20 mouse cellular contexts compared by ENCODE assay signal in genomic region chr6:85839982-85840381, GRCm38 (mm10). TPM values are rescaled to one million over a fixed set of nuclear protein-coding genes. Genes with fewer than 3 reads are reported as not detected.
DNase-seq lines count a peak whose midpoint lies in the region; ATAC-seq lines count a peak whose summit lies in the region.
"Had no signal": no experiment of that assay in that cellular context is flagged by ENCODE, and none has a peak within 500 bp of the region (broad histone marks: within the 10 kb centered on the region; RNA-seq: fewer than 3 reads in every experiment).

No protein-coding gene starts in this region.

- H3K27me3 ChIP-seq in hindbrain, embryonic 14.5 days (ENCODE audit: control insufficient read depth, insufficient read depth, low read length), result no peaks in the 10 kb centered on the region
- H3K27me3 ChIP-seq in hindbrain, embryonic 13.5 days, result no peaks in the 10 kb centered on the region
- H3K27me3 ChIP-seq: embryonic facial prominence, embryonic 13.5 days; stomach, embryonic 15.5 days had no signal

- intact Hi-C loops in left cerebral cortex, postnatal 10 days (cut with DNase I), result no loop called here

- H3K36me3 ChIP-seq in hindbrain, embryonic 14.5 days (replicated peaks; ENCODE audit: control insufficient read depth, insufficient read depth), result no peaks in the 10 kb centered on the region
- H3K36me3 ChIP-seq in hindbrain, embryonic 13.5 days, result no peaks in the 10 kb centered on the region
- H3K36me3 ChIP-seq: embryonic facial prominence, embryonic 13.5 days; stomach, embryonic 15.5 days had no signal

- ATAC-seq in hindbrain, embryonic 14.5 days (ENCODE audit: low FRiP score), result no peak
- ATAC-seq in hindbrain, embryonic 13.5 days (ENCODE audit: low FRiP score), result no peak

- H3K27ac ChIP-seq in hindbrain, embryonic 14.5 days, result no peak overlapping the region
- no peak overlapping the region for H3K27ac ChIP-seq in hindbrain, embryonic 13.5 days
- H3K27ac ChIP-seq: embryonic facial prominence, embryonic 13.5 days; liver, embryonic 14.5 days; macrophage; stomach, embryonic 15.5 days had no signal

- DNase-seq in cerebellum, adult 9-10 months, result peak; percentile 34
- no peak for DNase-seq in cerebellum, adult 11 months
- peak; percentile 38 for DNase-seq in hindbrain, embryonic 14.5 days (ENCODE audit: low spot score)
- peak; percentile 27 to 31 for DNase-seq in left cerebral cortex, postnatal 10 days (ENCODE audit: extremely low spot score in 1 of 2, low spot score in 2 of 2)
- no peak for DNase-seq in left cerebral cortex, adult 18-20 months (ENCODE audit: low spot score in 2 of 2)
- peak; percentile 83 for DNase-seq in brain, adult 2 months (ENCODE audit: low read depth, low spot score)
- DNase-seq in urinary bladder, postnatal 14 days (ENCODE audit: low spot score), result no peak
- DNase-seq: cerebellum, postnatal 14 days; heart, postnatal 36 days; kidney, adult 2 months; right cerebral cortex, postnatal 25 days; thymus, postnatal 4 days had no signal

- no peaks in the 10 kb centered on the region for H3K9me3 ChIP-seq in hindbrain, embryonic 14.5 days (ENCODE audit: control insufficient read depth, low read length)
- H3K9me3 ChIP-seq in hindbrain, embryonic 13.5 days, result no peaks in the 10 kb centered on the region
- H3K9me3 ChIP-seq: embryonic facial prominence, embryonic 13.5 days; stomach, embryonic 15.5 days had no signal

- WGBS in hindbrain, embryonic 14.5 days, result 38% methylated on average over 4 of the region's 4 CpGs
- WGBS in hindbrain, embryonic 13.5 days, result 44% methylated on average over 4 of the region's 4 CpGs

- no peak overlapping the region for H3K9ac ChIP-seq in hindbrain, embryonic 14.5 days
- H3K9ac ChIP-seq in hindbrain, embryonic 13.5 days, result no peak overlapping the region
- H3K9ac ChIP-seq: embryonic facial prominence, embryonic 13.5 days; liver, embryonic 14.5 days; stomach, embryonic 15.5 days had no signal

- H3K4me2 ChIP-seq in hindbrain, embryonic 14.5 days (replicated peaks), result no peak overlapping the region
- no peak overlapping the region for H3K4me2 ChIP-seq in hindbrain, embryonic 13.5 days
- H3K4me2 ChIP-seq: embryonic facial prominence, embryonic 13.5 days; stomach, embryonic 15.5 days had no signal

- no peak overlapping the region for H3K4me3 ChIP-seq in hindbrain, embryonic 14.5 days (replicated peaks; ENCODE audit: low read length)
- no peak overlapping the region for H3K4me3 ChIP-seq in hindbrain, embryonic 13.5 days
- H3K4me3 ChIP-seq: embryonic facial prominence, embryonic 13.5 days; stomach, embryonic 15.5 days had no signal

- H3K4me1 ChIP-seq in hindbrain, embryonic 14.5 days (replicated peaks; ENCODE audit: control insufficient read depth, insufficient read depth, low read length), result no peaks in the 10 kb centered on the region
- H3K4me1 ChIP-seq in hindbrain, embryonic 13.5 days (replicated peaks), result no peaks in the 10 kb centered on the region
- H3K4me1 ChIP-seq: embryonic facial prominence, embryonic 13.5 days; stomach, embryonic 15.5 days had no signal

RNA-seq across cellular contexts. Expression of gene Nat8, which starts 8.1 kb away (rescaled TPM):
- polyA plus RNA-seq in hindbrain, embryonic 14.5 days (2014; fragmentation: Nextera tagmentation; extraction: Ambion mirVana), result 0.47 TPM in 1 of 2 replicates, not detected in the other
- polyA plus RNA-seq in hindbrain, embryonic 13.5 days (2015; fragmentation: Nextera tagmentation; extraction: Ambion mirVana), result not detected in 2 replicates
- total RNA-seq in left cerebral cortex, postnatal 10 days (2021), result 1 to 10 TPM; 1.4 to 1.9 TPM
- 1 to 10 TPM; 3.2 to 4.4 TPM for total RNA-seq in left cerebral cortex, adult 18-20 months (2021)
- total RNA-seq: gastrocnemius, adult 8-10 months; heart, postnatal 36 days; monocyte, adult 5-6 weeks; neutrophil, adult 5-6 weeks had no signal
- polyA plus RNA-seq: embryonic facial prominence, embryonic 13.5 days; macrophage had no signal

RNA-seq across cellular contexts. Expression of gene Nat8f5, which starts 19.2 kb away (rescaled TPM):
- polyA plus RNA-seq in hindbrain, embryonic 14.5 days (2014; fragmentation: Nextera tagmentation; extraction: Ambion mirVana), result not detected in 2 replicates
- polyA plus RNA-seq in hindbrain, embryonic 13.5 days (2015; fragmentation: Nextera tagmentation; extraction: Ambion mirVana), result 0.29 TPM in 1 of 2 replicates, not detected in the other
- 1 to 10 TPM in 1 of 2 experiments, under 1 TPM in 1; 0.73 to 1.4 TPM for total RNA-seq in left cerebral cortex, postnatal 10 days (2021)
- total RNA-seq in left cerebral cortex, adult 18-20 months (2021), result 1 to 10 TPM; 7.4 to 8.2 TPM
- total RNA-seq: gastrocnemius, adult 8-10 months; heart, postnatal 36 days; monocyte, adult 5-6 weeks; neutrophil, adult 5-6 weeks had no signal
- polyA plus RNA-seq: embryonic facial prominence, embryonic 13.5 days; liver, embryonic 14.5 days; macrophage; stomach, embryonic 15.5 days had no signal

RNA-seq across cellular contexts. Expression of gene Nat8f6, which starts 19.2 kb away (rescaled TPM):
- polyA plus RNA-seq in hindbrain, embryonic 14.5 days (2014; fragmentation: Nextera tagmentation; extraction: Ambion mirVana), result not detected in 2 replicates
- polyA plus RNA-seq in hindbrain, embryonic 13.5 days (2015; fragmentation: Nextera tagmentation; extraction: Ambion mirVana), result not detected in 2 replicates
- under 1 TPM; 0.63 to 0.73 TPM for total RNA-seq in left cerebral cortex, postnatal 10 days (2021)
- total RNA-seq in left cerebral cortex, adult 18-20 months (2021), result 1 to 10 TPM; 1.1 to 1.6 TPM
- total RNA-seq: gastrocnemius, adult 8-10 months; heart, postnatal 36 days; monocyte, adult 5-6 weeks; neutrophil, adult 5-6 weeks had no signal
- polyA plus RNA-seq: embryonic facial prominence, embryonic 13.5 days; liver, embryonic 14.5 days; macrophage; stomach, embryonic 15.5 days had no signal

RNA-seq across cellular contexts. Expression of gene Nat8f2, which starts 29.0 kb away (rescaled TPM):
- not detected in 2 replicates for polyA plus RNA-seq in hindbrain, embryonic 14.5 days (2014; fragmentation: Nextera tagmentation; extraction: Ambion mirVana)
- polyA plus RNA-seq in hindbrain, embryonic 13.5 days (2015; fragmentation: Nextera tagmentation; extraction: Ambion mirVana), result not detected in 2 replicates
- total RNA-seq in left cerebral cortex, postnatal 10 days (2021), result under 1 TPM; 0.77 TPM
- 1 to 10 TPM; 2.4 to 2.5 TPM for total RNA-seq in left cerebral cortex, adult 18-20 months (2021)
- total RNA-seq: heart, postnatal 36 days; monocyte, adult 5-6 weeks; neutrophil, adult 5-6 weeks had no signal
- polyA plus RNA-seq: embryonic facial prominence, embryonic 13.5 days; liver, embryonic 14.5 days; macrophage had no signal

Comparison
In these comparisons a context has a peak if more than half of its experiments do, and no peak if none do; other contexts are left out.
1. DNase-seq: peak in cerebellum, adult 9-10 months (single experiment), hindbrain, embryonic 14.5 days (single experiment), left cerebral cortex, postnatal 10 days (2 of 2) and brain, adult 2 months (single experiment); none in cerebellum, adult 11 months (single experiment), left cerebral cortex, adult 18-20 months (0 of 2) and urinary bladder, postnatal 14 days (single experiment).